Mouse (Mus musculus): Measurements from ENCODE around the gene Smo. TPM values are rescaled to one million over a fixed set of nuclear protein-coding genes. Genes with fewer than 3 reads are reported as not detected.

Smo gene
- total RNA-seq, 2 experiments from 2014 or later = 30.8 to 47.8 TPM

DNA sequence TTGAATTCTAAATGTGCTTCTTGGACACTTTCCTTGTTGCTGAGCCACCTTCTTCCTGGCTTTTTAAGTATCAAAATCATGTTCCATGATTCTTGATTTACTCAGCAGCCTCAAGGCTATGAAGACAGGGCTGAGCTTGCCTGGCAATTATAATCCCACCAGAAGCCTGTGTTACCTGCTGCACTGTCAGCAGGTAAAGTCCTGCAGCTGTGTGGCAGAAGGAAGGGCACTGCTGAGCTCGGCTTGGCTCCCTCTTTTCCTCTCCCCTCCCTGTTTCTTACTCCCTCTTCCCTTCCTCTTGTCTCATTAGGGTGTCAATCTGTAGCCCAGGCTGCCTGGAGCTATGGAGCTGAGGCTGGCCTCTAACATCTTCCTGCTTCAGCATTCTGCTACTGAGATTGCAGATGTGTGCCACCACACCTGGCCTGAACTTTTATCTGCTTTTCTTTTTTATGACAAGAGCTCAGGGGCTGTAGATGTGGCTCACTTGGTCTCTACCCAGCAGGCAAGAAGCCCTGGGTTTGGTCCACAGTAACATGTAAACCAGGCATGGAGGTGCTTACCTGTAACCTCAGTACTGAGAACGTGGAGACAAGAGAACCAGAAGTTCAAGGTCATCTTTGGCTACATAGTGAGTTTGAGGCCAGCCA, 35.5 kb downstream of the Smo start:
- no peak for DNase-seq (ENCODE audit: low spot score in 2 of 2)

- no peak for DNase-seq (ENCODE audit: low spot score in 2 of 2)
These were observed 36.9 kb downstream of the Smo start for GRCm38 (mm10) chr6:29772236-29772635.

GRCm38 (mm10) chr6:29774161-29774560, 38.9 kb downstream of the Smo start:
- DNase-seq (ENCODE audit: low spot score in 2 of 2) = no peak

DNA sequence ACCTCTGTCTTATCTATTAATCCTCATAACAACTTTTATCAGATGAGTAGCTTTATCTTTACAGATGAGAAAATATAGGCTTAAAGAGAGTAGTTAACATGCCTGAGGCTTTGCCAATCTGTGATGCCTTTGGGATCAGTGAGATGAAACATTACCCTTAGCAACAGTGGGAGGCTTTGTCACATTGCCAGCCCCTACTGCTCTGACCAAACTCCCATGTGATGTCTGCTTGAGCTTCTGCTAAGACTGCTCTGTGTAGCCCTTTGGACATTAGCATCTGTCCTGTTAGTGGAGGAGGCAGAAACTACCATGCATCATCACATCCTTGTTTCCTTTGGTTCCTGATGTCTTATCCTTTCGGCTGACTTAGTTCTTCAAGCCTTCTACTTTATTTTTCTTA, 40.3 kb downstream of the Smo start:
- DNase-seq (ENCODE audit: low spot score in 2 of 2) = no peak

- no peak for DNase-seq (ENCODE audit: low spot score in 2 of 2)
These were observed 41.4 kb downstream of the Smo start for GRCm38 (mm10) chr6:29776542-29777237.

- no peak for DNase-seq (ENCODE audit: low spot score in 2 of 2)
These were observed 41.9 kb downstream of the Smo start for GRCm38 (mm10) chr6:29777238-29777555.

- no peak for DNase-seq (ENCODE audit: low spot score in 2 of 2)
These were observed 44.8 kb downstream of the Smo start for GRCm38 (mm10) chr6:29780082-29780481.

DNA sequence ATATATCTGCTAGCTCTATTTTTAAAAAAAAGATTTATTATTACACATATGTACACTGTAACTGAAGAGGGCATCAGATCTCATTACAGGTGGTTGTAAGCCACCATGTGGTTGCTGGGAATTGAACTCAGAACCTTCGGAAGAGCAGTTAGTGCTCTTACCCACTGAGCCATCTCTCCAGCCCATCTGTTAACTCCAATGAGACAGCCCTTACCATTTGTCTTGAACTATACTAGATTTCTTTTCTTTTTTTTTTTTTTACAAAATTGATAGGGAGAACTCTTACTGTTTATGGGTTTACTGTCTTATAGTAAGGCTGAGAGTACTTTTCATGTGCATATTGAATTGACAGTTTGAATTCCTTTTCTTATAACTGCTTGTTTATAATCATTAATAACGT, 45.3 kb downstream of the Smo start:
- no peak for DNase-seq (ENCODE audit: low spot score in 2 of 2)

GRCm38 (mm10) chr6:29782239-29782638, 46.9 kb downstream of the Smo start:
- no peak for DNase-seq (ENCODE audit: low spot score in 2 of 2)

GRCm38 (mm10) chr6:29783960-29784359, 48.7 kb downstream of the Smo start:
- no peak for DNase-seq (ENCODE audit: low spot score in 2 of 2)

- DNase-seq (ENCODE audit: low spot score in 2 of 2) = no peak
These were observed 49.2 kb downstream of the Smo start for GRCm38 (mm10) chr6:29784413-29785021.

GRCm38 (mm10) chr6:29785759-29786158, 50.5 kb downstream of the Smo start:
- no peak for DNase-seq (ENCODE audit: low spot score in 2 of 2)

DNA sequence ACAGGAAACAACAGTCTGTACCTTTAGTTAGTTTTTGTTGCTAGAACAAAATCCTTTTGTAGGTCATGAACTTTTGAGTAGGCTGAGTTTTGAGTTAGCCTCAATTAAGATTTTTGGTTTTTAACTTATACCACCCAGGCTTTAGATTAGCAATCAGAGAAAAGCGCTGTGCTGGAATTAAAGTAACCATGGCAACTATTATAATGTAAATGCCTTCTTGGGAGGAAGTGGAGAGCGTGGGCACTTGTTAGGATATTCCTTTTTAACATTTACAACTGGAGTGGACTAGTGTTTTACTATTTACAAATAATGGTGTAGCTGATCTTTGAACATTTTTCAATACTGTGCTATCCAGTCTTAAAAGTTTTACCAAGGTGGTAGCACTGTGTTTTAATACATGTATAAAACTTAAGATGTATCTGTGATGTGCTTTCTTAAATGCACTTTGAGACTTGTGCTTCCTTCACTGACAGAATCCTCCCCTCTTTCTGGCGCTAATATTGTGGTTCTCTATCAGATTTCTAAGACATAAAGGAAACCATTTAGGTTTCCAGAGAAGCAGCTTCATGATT, 53.6 kb downstream of the Smo start:
- no peak for DNase-seq (ENCODE audit: low spot score in 2 of 2)

- no peak for DNase-seq (ENCODE audit: low spot score in 2 of 2)
These were observed 54.9 kb downstream of the Smo start for GRCm38 (mm10) chr6:29790014-29790698.

- no peak for DNase-seq (ENCODE audit: low spot score in 2 of 2)
These were observed 58.2 kb downstream of the Smo start for GRCm38 (mm10) chr6:29793520-29793919.

DNA sequence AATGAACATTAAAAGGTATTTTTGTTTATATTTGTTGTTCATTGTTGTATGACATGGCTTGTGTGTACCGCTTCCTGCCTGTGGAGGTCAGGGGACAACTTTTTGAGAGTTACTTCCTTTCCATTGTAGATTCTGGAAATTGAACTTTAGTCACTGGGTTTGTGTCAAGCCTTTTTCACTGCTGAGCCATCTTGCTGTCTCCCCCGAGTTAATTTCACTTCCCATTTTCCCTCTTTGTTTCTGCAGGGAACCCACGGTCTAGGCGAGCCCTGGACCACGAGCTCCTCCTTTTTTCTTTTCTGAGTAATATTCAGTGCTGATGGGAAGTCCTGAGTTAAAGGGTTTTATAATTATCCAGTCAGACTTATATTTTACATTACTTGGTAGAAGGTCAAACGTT, 59.3 kb downstream of the Smo start:
- no peak for DNase-seq (ENCODE audit: low spot score in 2 of 2)

DNA sequence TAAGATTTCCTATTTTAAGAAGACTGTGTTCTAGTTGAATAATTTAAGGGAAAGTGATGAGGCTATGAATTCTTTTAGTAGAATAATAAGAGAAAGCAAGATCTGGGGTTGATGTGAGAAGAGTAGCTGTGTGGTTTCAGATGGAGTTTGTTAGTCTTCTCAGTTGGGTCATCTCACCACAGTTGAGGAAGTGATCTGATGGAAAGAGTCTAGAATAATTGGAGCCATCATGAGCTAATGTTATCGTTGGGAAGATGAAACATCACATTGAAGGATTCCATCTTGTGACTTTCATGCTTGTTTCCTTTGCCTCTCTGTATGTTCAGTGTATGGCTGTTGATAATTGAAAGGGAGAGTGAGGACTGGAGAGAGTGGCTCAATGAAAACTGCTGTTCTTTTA, 67.7 kb downstream of the Smo start:
- no peak for DNase-seq (ENCODE audit: low spot score in 2 of 2)

GRCm38 (mm10) chr6:29804006-29804405, 68.7 kb downstream of the Smo start:
- DNase-seq (ENCODE audit: low spot score in 2 of 2) = no peak

- no peak for DNase-seq (ENCODE audit: low spot score in 2 of 2)
These were observed 70.1 kb downstream of the Smo start for GRCm38 (mm10) chr6:29805381-29805780.

All from adrenal gland, adult 18-20 months (tissue).